Mouse (Mus musculus): ENCODE measurements around the gene Cmtr2.

Gene Cmtr2

GRCm38 (mm10) chr8:110215365-110215764 lies at the start of gene Cmtr2:
TSS of gene Cmtr2 (plus strand) at chr8:110215665.
- DNase-seq: no peak

- DNase-seq: no peak
These were observed 49.2 kb upstream of the Cmtr2 start for GRCm38 (mm10) chr8:110166270-110166669.

- DNase-seq: peak; percentile 55 to 61
These were observed 47.4 kb upstream of the Cmtr2 start, which contains the start of gene Calb2 for GRCm38 (mm10) chr8:110168046-110168445. TSS of gene Calb2 (minus strand) at chr8:110168210.

GRCm38 (mm10) chr8:110172161-110172560 lies 43.3 kb upstream of the Cmtr2 start:
- no peak for DNase-seq

- DNase-seq: no peak
These were observed 40.6 kb upstream of the Cmtr2 start for GRCm38 (mm10) chr8:110174826-110175225.

GRCm38 (mm10) chr8:110177359-110178155 lies 37.9 kb upstream of the Cmtr2 start:
- peak; percentile 32 to 74 for DNase-seq

GRCm38 (mm10) chr8:110182735-110183367 lies 32.6 kb upstream of the Cmtr2 start:
- no peak for DNase-seq

GRCm38 (mm10) chr8:110183748-110184147 lies 31.7 kb upstream of the Cmtr2 start:
- DNase-seq: no peak

- no peak for DNase-seq
These were observed 29.9 kb upstream of the Cmtr2 start for GRCm38 (mm10) chr8:110185538-110185937.

GRCm38 (mm10) chr8:110188961-110189750 lies 26.3 kb upstream of the Cmtr2 start:
- DNase-seq: no peak

- DNase-seq: peak; percentile 56 to 61
These were observed 18.8 kb upstream of the Cmtr2 start for GRCm38 (mm10) chr8:110196678-110197077.

- DNase-seq: no peak
These were observed 13.7 kb upstream of the Cmtr2 start for GRCm38 (mm10) chr8:110201806-110202205.

GRCm38 (mm10) chr8:110216253-110216652 lies 788 bp downstream of the Cmtr2 start:
- DNase-seq: no peak

GRCm38 (mm10) chr8:110217198-110217597 lies 1.7 kb downstream of the Cmtr2 start:
- no peak for DNase-seq

- DNase-seq: peak; percentile 99 to 100
These were observed 2.2 kb downstream of the Cmtr2 start for GRCm38 (mm10) chr8:110217681-110218131.

- no peak for DNase-seq
These were observed 3.0 kb downstream of the Cmtr2 start for GRCm38 (mm10) chr8:110218511-110218910.

- DNase-seq: no peak
These were observed 5.5 kb downstream of the Cmtr2 start for GRCm38 (mm10) chr8:110220936-110221335.

- DNase-seq: no peak
These were observed 15.3 kb downstream of the Cmtr2 start for GRCm38 (mm10) chr8:110230803-110231202.

- no peak for DNase-seq
These were observed 27.1 kb downstream of the Cmtr2 start for GRCm38 (mm10) chr8:110242278-110243177.

GRCm38 (mm10) chr8:110244566-110244965 lies 29.1 kb downstream of the Cmtr2 start:
- no peak for DNase-seq

GRCm38 (mm10) chr8:110247238-110247637 lies 31.8 kb downstream of the Cmtr2 start:
- no peak for DNase-seq

GRCm38 (mm10) chr8:110253986-110254385 lies 38.5 kb downstream of the Cmtr2 start:
- no peak for DNase-seq
